Mouse (Mus musculus) brain, embryonic 14.5 days (tissue): Measurements from ENCODE around the gene Lhx8. TPM values are rescaled to one million over a fixed set of nuclear protein-coding genes. Genes with fewer than 3 reads are reported as not detected.

Experiments used
- DNase-seq: peaks from one replicate; pipeline ENCODE4 v3.0.0-alpha.2; 2011; ENCODE audit warnings: low read depth
- CTCF ChIP-seq: fragments of 200-500 bp; IDR thresholded peaks from 2 replicates; pipeline ENCODE4 v1.5.1; 2012; ENCODE audit warnings: inconsistent platforms, mild to moderate bottlenecking, moderate library complexity, borderline replicate concordance; ENCODE audit not compliant: insufficient read depth, insufficient read length; ENCODE audit errors: extremely low read depth
- POLR2A ChIP-seq: fragments of 200-500 bp; IDR thresholded peaks from 2 replicates; pipeline ENCODE4 v1.6.1; 2012; ENCODE audit warnings: mild to moderate bottlenecking, inconsistent platforms, borderline replicate concordance; ENCODE audit not compliant: poor library complexity, insufficient read depth, insufficient read length, severe bottlenecking; ENCODE audit errors: extremely low read depth
- polyA plus RNA-seq: library from polyadenylated mRNA; depleted of rRNA; stranded (reverse); fragments of >200 nt; gene quantifications from 2 replicates; pipeline ENCODE4 v1.2.3, GENCODE M21; 2012; rRNA removed

The Lhx8 gene
- polyA plus RNA-seq = 11.7 and 28.4 TPM in 2 replicates

DNA sequence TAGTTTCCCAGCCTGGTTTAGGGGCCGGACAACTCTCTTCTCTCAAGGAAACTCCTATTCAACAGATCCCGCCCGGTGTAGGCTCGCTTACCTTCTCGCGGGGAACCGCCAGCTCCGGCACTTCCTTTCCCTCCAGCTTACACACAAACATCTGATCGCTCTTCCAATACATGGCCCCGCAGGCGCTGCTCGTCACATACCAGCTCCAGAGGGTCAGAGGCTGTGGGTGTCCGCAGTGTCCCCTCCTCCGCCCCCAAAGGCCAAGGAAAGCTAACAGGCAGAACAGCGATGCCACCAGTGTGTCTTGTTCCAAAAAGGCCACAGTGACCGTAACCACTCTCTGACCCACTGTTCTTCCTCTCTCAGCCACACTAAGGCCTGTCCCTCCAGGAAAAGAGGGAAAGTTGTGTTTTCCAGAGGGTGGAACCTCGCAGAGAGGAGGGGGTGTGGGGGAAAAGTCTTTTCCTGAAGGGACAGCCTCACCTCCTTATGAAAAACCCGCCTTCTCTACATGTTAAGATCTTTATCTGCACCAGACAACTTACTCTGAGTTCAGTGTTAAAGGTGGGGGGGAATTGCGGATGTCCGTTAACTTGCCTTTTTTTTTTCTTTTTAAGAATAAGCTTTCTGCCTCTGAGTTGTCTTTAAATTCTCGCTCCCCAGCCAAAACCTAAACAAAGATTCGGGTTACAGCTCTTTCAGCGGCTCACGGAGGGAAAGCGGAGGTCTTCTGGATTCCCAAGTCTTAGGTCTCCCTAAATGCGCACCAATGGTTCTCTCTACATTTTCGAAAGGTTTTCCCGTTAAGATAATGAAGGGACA is at the start of gene Lhx8:
Lhx8 (minus strand) TSS at position 479 of the 822 bp plus-strand sequence.
- DNase-seq = peak; percentile 77
- TF ChIP-seq CTCF (no peak), POLR2A (no peak)

DNA sequence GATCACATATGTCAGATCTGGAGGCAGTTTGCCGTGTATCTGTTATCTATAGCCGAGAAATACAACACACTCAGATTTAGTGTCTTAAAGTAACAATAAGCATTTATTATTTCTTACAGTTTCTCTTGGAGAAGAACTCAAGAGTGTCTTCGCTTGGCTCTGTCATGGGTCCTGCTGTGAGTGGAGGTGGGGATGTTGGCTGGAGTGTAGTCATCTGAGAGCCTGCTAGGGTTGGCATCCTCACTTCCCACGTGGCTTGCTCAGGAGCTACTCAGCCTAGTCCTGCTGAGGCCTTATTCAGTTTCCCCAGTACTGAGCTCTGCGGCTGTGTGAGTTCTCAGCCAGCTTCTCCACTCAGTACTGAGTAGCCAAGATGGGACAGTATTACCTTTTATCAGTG is 43.1 kb upstream of the Lhx8 start:
- no peak for DNase-seq
- TF ChIP-seq CTCF (no peak), POLR2A (no peak)

DNA sequence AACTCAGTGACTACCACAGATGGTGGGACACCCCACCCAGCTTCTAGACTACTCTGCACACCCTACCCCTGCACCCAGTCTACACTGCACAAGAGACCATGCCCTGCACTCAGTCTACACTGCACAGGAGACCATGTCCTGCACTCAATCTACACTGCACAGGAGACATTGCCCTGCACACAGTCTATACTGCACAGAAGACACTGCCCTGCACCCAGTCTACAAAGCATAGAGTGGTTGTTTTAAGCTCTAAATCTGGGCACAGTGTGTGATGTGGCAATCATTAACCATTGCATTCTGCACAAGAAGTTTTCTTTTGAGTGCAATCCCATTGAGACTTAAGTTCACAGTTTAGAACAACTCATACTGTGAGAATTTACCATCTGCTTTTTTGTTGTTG is 42.2 kb upstream of the Lhx8 start:
- TF ChIP-seq CTCF (no peak), POLR2A (no peak)
- no peak for DNase-seq

DNA sequence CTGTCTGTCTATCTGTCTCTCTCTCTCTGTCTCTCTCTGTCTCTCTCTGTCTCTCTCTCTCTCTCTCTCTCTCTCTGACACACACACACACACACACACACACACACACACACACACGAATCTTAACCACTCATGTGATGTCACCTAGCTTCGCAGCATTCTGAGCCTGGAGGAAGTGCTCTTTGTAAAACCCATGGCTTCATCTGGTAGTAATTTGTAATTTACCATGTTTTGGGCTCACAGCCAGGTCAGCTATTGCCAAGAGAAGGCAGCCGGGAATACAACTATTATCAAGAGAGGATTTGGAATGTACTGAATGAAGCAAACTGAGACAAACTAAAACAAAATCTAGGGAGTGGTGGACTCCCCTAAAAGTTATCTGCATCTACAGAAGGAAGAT is 36.9 kb upstream of the Lhx8 start:
- no peak for TF ChIP-seq CTCF
- TF ChIP-seq POLR2A = no peak
- peak; percentile 76 for DNase-seq

DNA sequence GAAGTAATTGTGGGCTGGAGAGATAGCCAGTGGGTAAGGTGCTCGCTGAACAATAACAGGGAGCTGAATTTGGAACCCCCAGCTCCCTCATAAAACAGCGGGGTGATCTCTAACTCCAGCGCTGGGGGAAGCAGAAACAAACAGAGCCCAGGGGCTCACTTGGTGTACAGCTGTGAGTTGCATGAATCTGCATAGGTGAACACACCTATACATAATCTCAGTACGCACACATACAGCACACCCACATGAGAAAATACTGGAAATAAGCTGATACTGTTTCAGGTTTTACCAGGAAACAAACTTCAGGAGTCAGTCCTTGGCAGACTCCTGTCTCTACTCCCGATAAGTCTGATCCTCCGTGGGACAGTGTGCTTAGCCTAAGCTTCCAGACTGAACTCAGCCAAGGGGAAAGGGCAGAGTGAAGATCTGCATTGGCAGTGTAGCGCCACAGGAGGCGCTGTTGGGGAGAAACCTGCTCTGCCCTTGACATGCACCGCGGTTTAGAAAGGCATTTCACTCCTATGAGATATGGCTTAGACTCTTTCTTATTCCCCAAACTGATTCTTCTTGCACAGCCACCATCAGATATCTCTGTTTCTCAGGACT is 34.2 kb upstream of the Lhx8 start:
- TF ChIP-seq CTCF = peak; percentile 84
- TF ChIP-seq POLR2A = no peak

DNA sequence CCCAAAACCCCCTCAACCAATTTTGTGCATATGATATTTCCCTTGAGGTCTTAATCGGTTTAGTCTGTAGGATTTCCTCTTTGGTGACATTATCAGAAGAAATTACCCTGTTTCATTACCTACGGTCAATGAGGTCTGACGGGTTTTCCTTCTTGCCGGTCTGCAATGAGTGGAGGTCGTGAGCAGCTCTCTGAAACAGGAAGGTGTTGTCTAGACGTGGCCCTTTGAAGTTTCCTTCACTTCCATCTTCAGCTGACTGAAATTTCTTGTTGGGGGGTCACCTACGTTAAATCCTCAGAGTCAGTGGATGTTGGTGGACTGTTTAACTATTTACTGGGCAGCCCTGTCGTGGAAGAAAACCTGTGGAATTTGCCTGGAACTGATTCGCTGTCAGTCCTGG is 33.0 kb upstream of the Lhx8 start:
- TF ChIP-seq CTCF = no peak
- TF ChIP-seq POLR2A = no peak
- no peak for DNase-seq

More for the DNA sequence above, 34.2 kb upstream of the Lhx8 start:
- DNase-seq = peak; percentile 45

DNA sequence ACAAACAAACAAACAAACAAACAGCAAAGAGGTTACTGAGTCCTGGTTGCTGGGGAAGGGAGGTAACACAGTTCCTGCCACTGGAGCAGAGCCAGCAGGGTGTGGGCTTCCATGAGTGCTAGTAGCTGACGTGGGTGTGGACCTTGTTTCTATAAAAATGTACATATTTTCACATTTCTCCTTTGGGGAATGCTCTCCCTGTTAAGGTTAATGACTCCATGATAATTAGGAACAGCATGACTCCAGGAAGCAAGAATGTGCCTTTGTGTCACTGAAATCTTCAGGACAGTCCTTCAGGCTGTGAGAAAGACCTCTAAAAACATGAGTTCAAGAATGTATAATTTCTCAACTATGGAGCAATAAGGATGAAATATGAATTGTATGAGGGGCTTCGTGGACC is 28.8 kb upstream of the Lhx8 start:
- no peak for DNase-seq
- no peak for TF ChIP-seq POLR2A
- TF ChIP-seq CTCF = no peak

DNA sequence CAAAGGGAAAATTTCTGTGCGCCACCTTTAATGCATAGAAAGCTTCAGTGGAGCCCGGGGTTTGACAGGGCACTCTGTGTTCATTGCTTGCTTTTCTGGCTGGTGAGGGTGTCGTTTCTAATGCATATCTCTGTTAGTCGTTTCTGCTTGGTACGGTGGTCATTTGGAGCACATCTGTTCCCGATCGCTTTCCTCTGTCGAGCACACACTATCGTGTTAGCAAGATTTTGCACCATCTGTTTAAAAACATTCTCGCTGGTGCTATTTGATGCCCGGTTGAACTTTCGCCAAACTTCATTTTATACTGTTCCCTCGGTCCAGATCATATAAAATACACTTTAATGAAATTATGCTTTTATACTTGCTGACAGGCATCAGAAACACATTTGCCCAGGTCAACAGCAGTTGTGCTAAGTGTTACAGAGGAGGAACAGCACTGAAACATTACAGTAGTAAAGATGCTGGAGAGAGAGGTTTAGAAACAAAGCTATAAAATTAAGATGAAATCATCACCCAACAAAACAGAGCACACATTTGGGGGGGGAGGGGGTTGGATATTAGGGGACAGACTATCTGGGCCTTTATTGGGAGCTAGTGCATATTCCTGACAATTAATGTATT is 9.9 kb upstream of the Lhx8 start:
- no peak for TF ChIP-seq CTCF
- TF ChIP-seq POLR2A = no peak
- DNase-seq = peak; percentile 41

DNA sequence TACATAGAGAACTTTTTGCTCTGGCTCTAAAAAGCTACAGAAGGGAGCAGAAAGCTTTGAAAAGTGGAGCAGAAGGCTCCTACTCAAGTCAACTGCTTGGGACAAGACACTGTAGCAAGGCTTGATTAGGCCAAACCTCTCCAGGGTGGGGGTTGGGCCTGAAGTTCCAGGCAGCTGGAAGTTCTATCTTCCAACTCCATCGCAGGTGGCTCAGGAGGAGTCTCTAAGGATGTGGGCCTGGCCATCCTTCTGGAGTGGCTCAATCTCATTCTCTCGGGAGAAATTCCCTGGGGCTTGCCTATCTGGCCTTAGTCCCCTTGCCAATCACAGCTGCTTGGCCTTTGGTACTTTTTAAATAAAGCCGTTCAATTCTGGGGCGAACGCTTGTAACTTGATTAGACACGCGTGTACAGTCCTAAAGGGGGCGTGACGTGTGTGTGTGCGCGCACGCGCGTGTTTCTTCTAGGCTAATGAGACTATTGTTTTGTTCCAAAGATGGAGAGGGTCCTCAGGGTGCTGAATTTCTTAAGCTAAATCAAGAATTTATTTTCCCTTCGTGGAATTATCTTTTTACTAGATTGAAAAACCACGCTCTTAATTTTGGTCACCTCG is 9.3 kb upstream of the Lhx8 start:
- no peak for DNase-seq
- TF ChIP-seq CTCF (no peak), POLR2A (no peak)

DNA sequence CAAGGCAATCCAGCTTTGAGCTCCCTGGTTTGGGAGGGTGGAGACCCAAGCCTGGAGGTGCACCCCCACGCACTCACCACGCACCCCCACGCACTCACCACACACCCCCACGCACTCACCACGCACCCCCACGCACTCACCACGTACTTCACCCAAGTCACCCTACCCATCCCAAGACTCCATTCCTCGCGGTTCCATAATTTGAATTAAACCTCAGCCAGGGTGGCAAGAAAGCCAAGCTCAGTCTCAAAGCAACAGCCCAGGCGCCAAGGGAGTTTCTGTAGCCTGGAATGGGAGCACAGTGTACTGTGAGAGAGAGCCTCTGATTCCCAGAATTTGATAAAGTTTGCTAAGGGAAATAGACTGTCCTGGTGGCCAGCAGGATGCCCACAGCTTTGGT is 4.3 kb upstream of the Lhx8 start:
- TF ChIP-seq CTCF (no peak), POLR2A (no peak)
- no peak for DNase-seq

DNA sequence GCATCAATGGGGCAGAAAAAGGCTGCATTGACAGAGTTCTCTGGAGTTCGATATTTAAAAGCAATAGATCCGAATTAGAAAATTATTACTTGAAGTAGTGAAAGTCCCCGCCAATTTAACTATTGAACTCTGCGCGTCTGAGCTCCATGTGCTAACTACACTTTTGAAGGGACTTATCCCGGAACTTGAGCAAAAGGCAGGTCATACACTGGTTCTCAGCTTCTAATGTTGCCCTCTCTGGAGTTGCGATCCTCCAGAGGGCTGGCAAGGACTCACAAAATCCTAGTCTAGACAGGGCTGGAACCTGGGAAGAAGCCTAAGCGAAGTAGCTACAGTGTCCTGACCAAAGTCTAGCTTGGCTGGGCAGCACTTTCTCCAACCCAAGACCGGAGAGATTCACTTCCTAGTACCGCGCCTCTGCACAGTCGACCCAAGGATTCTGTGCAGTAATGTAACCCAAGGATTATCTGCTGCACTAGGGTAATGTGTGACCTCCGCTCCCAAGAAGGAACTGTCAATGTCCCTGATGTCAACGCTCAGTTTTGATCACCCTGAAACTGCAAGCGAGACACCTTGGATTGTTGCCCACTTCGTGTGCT is 3.0 kb upstream of the Lhx8 start:
- TF ChIP-seq CTCF (no peak), POLR2A (no peak)
- DNase-seq = peak; percentile 33
